Mouse (Mus musculus) liver, adult 2 months (tissue): ENCODE measurements around the gene Il31. TPM values are rescaled to one million over a fixed set of nuclear protein-coding genes. Genes with fewer than 3 reads are reported as not detected.
A peak's percentile ranks its signal among the peaks of the same experiment; 100 is the strongest.

Source experiments
- DNase-seq: peaks from one replicate; pipeline ENCODE4 v3.0.0-alpha.2; 2011; ENCODE audit warnings: low read depth, low spot score; ENCODE audit errors: extremely low read depth
- H3K27ac ChIP-seq: fragments of 200-500 bp; replicated peaks from 2 replicates; pipeline ENCODE4 v1.5.1; 2012; ENCODE audit warnings: low read depth, mild to moderate bottlenecking, control low read depth, inconsistent platforms, low read length; ENCODE audit not compliant: insufficient read depth
- H3K27me3 ChIP-seq: fragments of 200-500 bp; 2 replicates; pipeline ENCODE4 v1.6.1; 2012; ENCODE audit warnings: mild to moderate bottlenecking, moderate library complexity, low read length, inconsistent platforms; ENCODE audit not compliant: control insufficient read depth, insufficient read depth
- H3K36me3 ChIP-seq: fragments of 200-500 bp; 2 replicates; pipeline ENCODE4 v1.6.1; 2012; ENCODE audit warnings: low read length, inconsistent platforms; ENCODE audit not compliant: control insufficient read depth, insufficient read depth
- H3K4me1 ChIP-seq: fragments of 200-500 bp; 2 replicates; pipeline ENCODE4 v1.6.1; 2011; ENCODE audit warnings: low read length; ENCODE audit not compliant: control insufficient read depth, insufficient read depth
- H3K4me3 ChIP-seq: fragments of 200-500 bp; 2 replicates; pipeline ENCODE4 v1.5.1; 2011; ENCODE audit warnings: low read depth, mild to moderate bottlenecking, control low read depth, low read length, moderate library complexity; ENCODE audit not compliant: insufficient read depth
- H3K79me2 ChIP-seq: fragments of 200-500 bp; 2 replicates; pipeline ENCODE4 v1.6.1; 2012; ENCODE audit warnings: inconsistent platforms, mild to moderate bottlenecking, low read length, moderate library complexity; ENCODE audit not compliant: control insufficient read depth, insufficient read depth
- H3K9ac ChIP-seq: fragments of 200-500 bp; 2 replicates; pipeline ENCODE4 v1.6.1; 2012; ENCODE audit warnings: low read depth, mild to moderate bottlenecking, control low read depth, inconsistent platforms, low read length
- CTCF ChIP-seq: fragments of 200-500 bp; IDR thresholded peaks from 2 replicates; pipeline ENCODE4 v1.5.1; 2011; ENCODE audit warnings: low read depth, low read length, control low read depth
- POLR2A ChIP-seq: fragments of 200-500 bp; IDR thresholded peaks from 2 replicates; pipeline ENCODE4 v1.6.1; 2011; ENCODE audit warnings: low read length, control low read depth; ENCODE audit not compliant: insufficient read depth; ENCODE audit errors: extremely low read depth
- WGBS: fragments of 180-500 bp; shearing (Covaris S2); methylation state at CpG from one replicate; pipeline ENCODE4 v1.1.7; 2018; 5-methylcytosine and 5-hydroxymethylcytosine counted together
- polyA plus RNA-seq: library from polyadenylated mRNA; depleted of rRNA; stranded (reverse); fragments of >200 nt; gene quantifications from 2 replicates; pipeline ENCODE4 v1.2.3, GENCODE M21; 2012
- total RNA-seq: library from RNA; depleted of rRNA; stranded (reverse); fragments of >200 nt; gene quantifications from 2 replicates; pipeline ENCODE4 v1.2.3, GENCODE M21; 2014

Gene Il31
- total and polyA plus RNA-seq, 2 experiments = not detected

DNA sequence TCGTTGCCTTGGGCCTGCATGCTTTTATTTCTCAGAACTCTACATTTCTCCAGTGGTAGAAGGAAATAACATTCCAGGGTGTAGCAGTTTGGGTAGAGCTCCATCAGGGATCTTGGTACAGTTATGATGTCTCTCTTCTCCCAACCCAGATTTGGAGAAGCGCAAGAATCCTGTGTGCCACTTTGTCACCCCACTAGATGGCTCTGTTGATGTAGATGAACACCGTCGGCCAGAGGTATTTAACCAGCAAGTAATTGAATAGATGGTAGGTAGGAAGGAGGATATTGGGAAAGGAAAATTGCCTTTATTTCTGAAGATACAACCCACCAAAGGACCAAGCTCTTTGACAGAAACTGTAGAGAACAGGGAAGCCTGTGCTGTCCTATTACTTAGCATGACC is 48.6 kb downstream of the Il31 start:
- no peak overlapping the region for H3K27ac ChIP-seq
- no peak for DNase-seq
- H3K4me1 ChIP-seq = no peaks in the 10 kb centered on the region
- WGBS = 90% methylated on average over 4 of the region's 4 CpGs
- TF ChIP-seq CTCF (no peak), POLR2A (no peak)
- no peaks in the 10 kb centered on the region for H3K27me3 ChIP-seq
- no peak overlapping the region for H3K9ac ChIP-seq
- peaks cover 3% of the 10 kb centered on the region; the same call in 1 of the 2 replicates for H3K79me2 ChIP-seq
- no peak overlapping the region for H3K4me3 ChIP-seq
- H3K36me3 ChIP-seq = peaks cover 7% of the 10 kb centered on the region

DNA sequence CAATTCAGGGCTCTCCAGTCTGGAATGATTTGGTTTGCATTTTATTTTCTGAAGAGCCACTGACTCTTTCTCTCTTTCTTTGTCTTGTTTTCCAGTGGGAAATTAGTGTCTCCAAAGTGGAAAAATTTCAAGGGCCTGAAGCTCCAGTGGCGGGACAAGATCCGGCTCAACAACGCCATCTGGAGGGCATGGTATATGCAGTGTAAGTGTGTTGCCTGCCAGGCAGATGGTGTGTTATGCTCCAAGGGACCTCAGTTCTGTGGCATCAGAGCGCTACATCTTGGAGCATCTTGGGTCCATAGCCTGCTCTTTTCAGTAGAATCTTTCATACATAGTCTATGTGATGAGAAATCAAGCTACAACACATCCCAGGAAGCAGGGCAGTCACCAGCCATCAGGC is 49.3 kb downstream of the Il31 start:
- Histone ChIP-seq H3K79me2 (peaks cover 3% of the 10 kb centered on the region; the same call in 1 of the 2 replicates), H3K36me3 (peaks cover 7% of the 10 kb centered on the region; the same call in 1 of the 2 replicates), H3K9ac (no peak overlapping the region), H3K27me3 (no peaks in the 10 kb centered on the region), H3K4me1 (no peaks in the 10 kb centered on the region), H3K27ac (no peak overlapping the region), H3K4me3 (no peak overlapping the region)
- WGBS = 88% methylated on average over 4 of the region's 4 CpGs
- TF ChIP-seq CTCF = peak; percentile 42; the same call in 1 of the 2 replicates
- TF ChIP-seq POLR2A = no peak
- no peak for DNase-seq

DNA sequence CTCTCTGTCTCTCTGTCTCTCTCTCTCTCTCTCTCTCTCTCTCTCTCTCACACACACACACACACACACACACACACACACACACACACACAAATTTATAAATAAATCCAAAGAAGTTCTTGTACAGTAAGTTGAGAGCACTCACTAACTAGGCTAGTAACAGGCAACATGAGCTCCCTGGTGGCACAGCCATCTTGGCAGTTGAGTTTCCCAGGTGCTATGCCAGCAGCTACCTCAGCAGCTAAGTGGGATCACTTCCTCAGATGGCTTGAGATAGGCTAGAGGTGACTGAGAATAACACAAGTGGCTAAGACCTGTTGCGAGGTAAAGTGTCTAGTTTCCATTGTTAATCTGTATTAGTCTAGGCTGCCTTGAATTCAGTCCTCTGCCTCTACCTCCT is 50.0 kb downstream of the Il31 start:
- Histone ChIP-seq H3K79me2 (peaks cover 3% of the 10 kb centered on the region; the same call in 1 of the 2 replicates), H3K27me3 (no peaks in the 10 kb centered on the region), H3K4me3 (no peak overlapping the region), H3K9ac (no peak overlapping the region), H3K36me3 (peaks cover 7% of the 10 kb centered on the region; the same call in 1 of the 2 replicates), H3K27ac (no peak overlapping the region), H3K4me1 (no peaks in the 10 kb centered on the region)
- no peak for DNase-seq
- no peak for TF ChIP-seq CTCF
- TF ChIP-seq POLR2A = no peak
- 95% methylated on average over 1 of the region's 1 CpGs for WGBS

DNA sequence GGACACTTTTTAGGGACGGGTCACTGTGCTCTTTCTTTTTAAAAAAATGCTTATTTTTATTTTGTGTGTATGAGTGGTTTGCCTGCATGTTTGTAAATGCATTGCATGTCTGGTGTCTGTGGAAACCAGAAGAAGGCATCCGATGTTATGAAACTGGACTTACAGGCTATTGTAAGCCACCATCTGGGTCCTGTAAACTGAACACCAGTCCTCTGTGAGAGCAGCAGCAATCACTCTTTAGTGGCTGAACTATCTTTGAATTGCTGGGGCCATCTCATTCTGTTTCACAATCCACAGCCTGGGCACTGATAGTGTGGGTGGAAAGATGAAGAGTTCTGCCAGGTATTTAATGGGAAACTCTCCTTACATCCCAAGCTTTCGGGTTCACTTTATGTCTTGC is 50.9 kb downstream of the Il31 start:
- Histone ChIP-seq H3K4me3 (no peak overlapping the region), H3K9ac (no peak overlapping the region), H3K79me2 (peaks cover 3% of the 10 kb centered on the region; the same call in 1 of the 2 replicates), H3K27me3 (no peaks in the 10 kb centered on the region), H3K4me1 (peaks cover 2% of the 10 kb centered on the region; the same call in 1 of the 2 replicates), H3K36me3 (peaks cover 7% of the 10 kb centered on the region; the same call in 1 of the 2 replicates), H3K27ac (no peak overlapping the region)
- 89% methylated on average over 3 of the region's 3 CpGs for WGBS
- DNase-seq = no peak
- no peak for TF ChIP-seq POLR2A
- TF ChIP-seq CTCF = no peak

DNA sequence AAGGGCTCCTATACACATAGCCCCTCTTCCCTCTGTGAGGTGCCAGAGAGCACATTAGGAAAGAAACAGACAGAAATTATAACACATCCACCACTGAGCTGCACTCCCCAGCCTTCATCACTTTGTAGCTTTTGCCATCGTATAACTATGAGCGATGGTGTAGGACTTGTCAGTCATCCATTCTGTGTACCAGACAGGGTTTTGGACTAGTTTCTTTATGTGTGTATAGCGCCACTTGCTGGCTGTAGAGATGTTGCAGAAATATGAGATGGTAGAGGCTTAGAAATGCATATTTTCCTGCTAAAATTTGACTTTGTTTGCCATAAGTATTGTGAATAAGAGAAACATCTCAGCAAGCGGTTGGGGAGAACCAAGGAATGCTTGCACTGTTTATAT is 52.5 kb downstream of the Il31 start:
- H3K27ac ChIP-seq = no peak overlapping the region
- H3K4me3 ChIP-seq = no peak overlapping the region
- WGBS = 29% methylated on average over 4 of the region's 4 CpGs
- H3K27me3 ChIP-seq = no peaks in the 10 kb centered on the region
- H3K9ac ChIP-seq = no peak overlapping the region
- DNase-seq = peak; percentile 48
- peaks cover 6% of the 10 kb centered on the region; the same call in 1 of the 2 replicates for H3K36me3 ChIP-seq
- H3K79me2 ChIP-seq = peaks cover 5% of the 10 kb centered on the region; the same call in 1 of the 2 replicates
- TF ChIP-seq POLR2A (no peak), CTCF (peak; percentile 27; the same call in 1 of the 2 replicates)
- peaks cover 5% of the 10 kb centered on the region; the same call in 1 of the 2 replicates for H3K4me1 ChIP-seq

DNA sequence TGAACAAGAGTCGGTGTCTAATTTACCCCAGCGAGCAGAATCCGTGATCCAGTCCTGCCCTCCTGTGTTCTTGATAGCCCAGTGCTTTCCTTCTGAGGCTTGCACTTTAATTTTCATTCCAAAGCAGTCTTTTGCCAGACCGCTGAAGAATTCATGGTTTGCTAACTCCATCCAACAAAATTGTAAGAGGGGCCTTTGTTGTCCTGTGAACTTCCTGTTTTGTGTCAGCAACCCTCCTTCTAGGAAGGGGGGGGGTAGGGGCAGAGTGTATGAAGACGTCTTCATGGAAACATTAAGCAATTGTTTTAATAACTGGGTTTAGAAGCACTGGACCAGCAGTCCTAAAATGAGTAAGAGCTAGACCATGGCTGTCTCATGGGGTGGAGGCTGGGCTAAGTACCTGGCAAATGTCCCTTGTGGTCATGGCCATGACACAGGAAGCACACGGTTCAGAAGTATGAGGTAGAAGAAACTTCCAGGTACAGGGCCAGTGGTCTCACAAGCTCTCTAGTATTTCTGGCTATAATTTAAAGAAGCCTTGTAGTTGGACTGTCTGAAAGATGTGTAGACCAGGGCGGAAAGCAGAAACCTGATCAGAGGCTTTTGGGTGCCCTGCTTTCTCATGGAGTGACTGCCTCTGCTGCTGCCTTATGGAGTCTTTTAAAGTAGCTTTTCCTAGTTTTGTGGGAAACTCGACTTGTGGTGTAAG is 53.1 kb downstream of the Il31 start:
- Histone ChIP-seq H3K27me3 (no peaks in the 10 kb centered on the region), H3K9ac (no peak overlapping the region), H3K4me3 (no peak overlapping the region), H3K36me3 (peaks cover 5% of the 10 kb centered on the region; the same call in 1 of the 2 replicates), H3K79me2 (peaks cover 5% of the 10 kb centered on the region; the same call in 1 of the 2 replicates), H3K4me1 (peaks cover 5% of the 10 kb centered on the region), H3K27ac (peak overlapping the region; percentile 18)
- DNase-seq = no peak
- TF ChIP-seq POLR2A (no peak), CTCF (no peak)
- 63% methylated on average over 8 of the region's 8 CpGs for WGBS
